Mouse (Mus musculus): ENCODE results near the gene Zp2. TPM values are rescaled to one million over a fixed set of nuclear protein-coding genes. Genes with fewer than 3 reads are reported as not detected.

The Zp2 gene
- polyA plus RNA-seq, 1 experiment, result not detected

- no peak for TF ChIP-seq FLI1 (IDR thresholded peaks at IDR 0.05; ENCODE audit: low read length)
- no peak for TF ChIP-seq GATA1 (IDR thresholded peaks at IDR 0.05; ENCODE audit: borderline replicate concordance, low read length)
Observed at GRCm38 (mm10) chr7:120177611-120178010, 32.5 kb upstream of the Zp2 start.

GRCm38 (mm10) chr7:120174723-120175504 is 29.8 kb upstream of the Zp2 start:
- no peaks in the 10 kb centered on the region for H3K27me3 ChIP-seq (replicated peaks)
- H3K36me3 ChIP-seq (replicated peaks; ENCODE audit: low read length), result no peaks in the 10 kb centered on the region
- TF ChIP-seq FLI1 (IDR thresholded peaks at IDR 0.05; ENCODE audit: low read length) (no peak), GATA1 (IDR thresholded peaks at IDR 0.05; ENCODE audit: borderline replicate concordance, low read length) (no peak)
- H3K4me1 ChIP-seq, result no peaks in the 10 kb centered on the region
- H3K9me3 ChIP-seq, result no peaks in the 10 kb centered on the region
- no peak overlapping the region for H3K4me3 ChIP-seq (replicated peaks)

More at GRCm38 (mm10) chr7:120177611-120178010, 32.5 kb upstream of the Zp2 start:
- Histone ChIP-seq H3K4me1 (no peaks in the 10 kb centered on the region), H3K9me3 (peaks cover under 1% of the 10 kb centered on the region; the same call in 1 of the 2 replicates), H3K36me3 (replicated peaks; ENCODE audit: low read length) (no peaks in the 10 kb centered on the region), H3K27me3 (replicated peaks) (no peaks in the 10 kb centered on the region), H3K4me3 (replicated peaks) (no peak overlapping the region)

- H3K4me3 ChIP-seq (replicated peaks), result no peak within 1 kb of the TSS
- no peaks in the 10 kb centered on the region for H3K36me3 ChIP-seq (replicated peaks; ENCODE audit: low read length)
- no peaks in the 10 kb centered on the region for H3K27me3 ChIP-seq (replicated peaks)
- no peaks in the 10 kb centered on the region for H3K9me3 ChIP-seq
- TF ChIP-seq GATA1 (IDR thresholded peaks at IDR 0.05; ENCODE audit: borderline replicate concordance, low read length), result no peak
- TF ChIP-seq FLI1 (IDR thresholded peaks at IDR 0.05; ENCODE audit: low read length), result no peak
- no peaks in the 10 kb centered on the region for H3K4me1 ChIP-seq
Observed at GRCm38 (mm10) chr7:120173603-120174244, 28.6 kb upstream of the Zp2 start, which contains the start of gene Anks4b. TSS of gene Anks4b (plus strand) at chr7:120173858.

GRCm38 (mm10) chr7:120172188-120172700 is 27.2 kb upstream of the Zp2 start:
- no peak overlapping the region for H3K4me3 ChIP-seq (replicated peaks)
- H3K36me3 ChIP-seq (replicated peaks; ENCODE audit: low read length), result no peaks in the 10 kb centered on the region
- no peaks in the 10 kb centered on the region for H3K27me3 ChIP-seq (replicated peaks)
- H3K4me1 ChIP-seq, result no peaks in the 10 kb centered on the region
- TF ChIP-seq FLI1 (IDR thresholded peaks at IDR 0.05; ENCODE audit: low read length) (no peak), GATA1 (IDR thresholded peaks at IDR 0.05; ENCODE audit: borderline replicate concordance, low read length) (no peak)
- H3K9me3 ChIP-seq, result no peaks in the 10 kb centered on the region

- TF ChIP-seq GATA1 (IDR thresholded peaks at IDR 0.05; ENCODE audit: borderline replicate concordance, low read length) (no peak), FLI1 (IDR thresholded peaks at IDR 0.05; ENCODE audit: low read length) (no peak)
- Histone ChIP-seq H3K27me3 (replicated peaks) (no peaks in the 10 kb centered on the region), H3K4me1 (no peaks in the 10 kb centered on the region), H3K36me3 (replicated peaks; ENCODE audit: low read length) (no peaks in the 10 kb centered on the region), H3K4me3 (replicated peaks) (no peak overlapping the region), H3K9me3 (no peaks in the 10 kb centered on the region)
Observed at GRCm38 (mm10) chr7:120163581-120164251, 18.6 kb upstream of the Zp2 start.

- Histone ChIP-seq H3K4me3 (replicated peaks) (no peak overlapping the region), H3K4me1 (no peaks in the 10 kb centered on the region), H3K9me3 (no peaks in the 10 kb centered on the region; the same call in 1 of the 2 replicates), H3K27me3 (replicated peaks) (peaks cover 4% of the 10 kb centered on the region), H3K36me3 (replicated peaks; ENCODE audit: low read length) (no peaks in the 10 kb centered on the region)
- TF ChIP-seq GATA1 (IDR thresholded peaks at IDR 0.05; ENCODE audit: borderline replicate concordance, low read length) (no peak), FLI1 (IDR thresholded peaks at IDR 0.05; ENCODE audit: low read length) (no peak)
Observed at GRCm38 (mm10) chr7:120158121-120158613, 13.1 kb upstream of the Zp2 start.

GRCm38 (mm10) chr7:120157575-120158061 is 12.5 kb upstream of the Zp2 start:
- Histone ChIP-seq H3K36me3 (replicated peaks; ENCODE audit: low read length) (no peaks in the 10 kb centered on the region), H3K4me3 (replicated peaks) (no peak overlapping the region), H3K4me1 (no peaks in the 10 kb centered on the region), H3K27me3 (replicated peaks) (peaks cover 4% of the 10 kb centered on the region), H3K9me3 (no peaks in the 10 kb centered on the region; the same call in 1 of the 2 replicates)
- TF ChIP-seq GATA1 (IDR thresholded peaks at IDR 0.05; ENCODE audit: borderline replicate concordance, low read length) (no peak), FLI1 (IDR thresholded peaks at IDR 0.05; ENCODE audit: low read length) (no peak)

GRCm38 (mm10) chr7:120156841-120157409 is 11.8 kb upstream of the Zp2 start:
- no peak for TF ChIP-seq FLI1 (IDR thresholded peaks at IDR 0.05; ENCODE audit: low read length)
- TF ChIP-seq GATA1 (IDR thresholded peaks at IDR 0.05; ENCODE audit: borderline replicate concordance, low read length), result no peak
- Histone ChIP-seq H3K36me3 (replicated peaks; ENCODE audit: low read length) (no peaks in the 10 kb centered on the region), H3K4me1 (no peaks in the 10 kb centered on the region), H3K27me3 (replicated peaks) (peaks cover 4% of the 10 kb centered on the region), H3K9me3 (no peaks in the 10 kb centered on the region; the same call in 1 of the 2 replicates), H3K4me3 (replicated peaks) (no peak overlapping the region)

GRCm38 (mm10) chr7:120150898-120151297 is 5.8 kb upstream of the Zp2 start:
- TF ChIP-seq GATA1 (IDR thresholded peaks at IDR 0.05; ENCODE audit: borderline replicate concordance, low read length) (no peak), FLI1 (IDR thresholded peaks at IDR 0.05; ENCODE audit: low read length) (no peak)
- H3K9me3 ChIP-seq, result no peaks in the 10 kb centered on the region
- H3K36me3 ChIP-seq (replicated peaks; ENCODE audit: low read length), result no peaks in the 10 kb centered on the region
- H3K4me3 ChIP-seq (replicated peaks), result no peak overlapping the region
- no peaks in the 10 kb centered on the region for H3K4me1 ChIP-seq
- no peaks in the 10 kb centered on the region for H3K27me3 ChIP-seq (replicated peaks)
